Mouse (Mus musculus): ENCODE measurements at regions not wholly inside any gene's neighbourhood (a gene's known extent, or its start where the extent isn't known, plus 50 kb on each side); places are given as distances from the start of the nearest gene placed in this dataset.

GRCm38 (mm10) chr3:147041201-147041600 is 189.0 kb downstream of the Ttll7 start:
- DNase-seq: peak; percentile 44

DNA sequence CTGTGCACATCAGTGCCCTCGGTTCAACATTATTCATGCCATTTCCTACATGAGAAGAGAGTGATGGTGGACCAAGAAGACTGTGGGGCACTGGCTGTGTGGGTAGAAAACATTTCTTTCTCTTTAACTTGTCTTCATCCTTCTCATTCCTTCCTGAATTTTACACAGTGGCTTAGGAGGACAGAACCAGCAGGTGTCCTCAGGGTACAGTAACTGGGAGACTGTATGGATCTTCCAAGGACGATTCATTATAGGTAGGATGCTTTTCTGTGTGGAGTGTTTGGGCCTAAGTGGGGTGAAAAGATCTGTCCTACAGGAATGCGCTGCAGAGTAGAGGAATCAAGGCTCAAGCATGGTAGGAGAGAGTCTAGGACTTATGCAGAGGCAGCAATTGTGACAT is 190.7 kb downstream of the Ttll7 start:
- DNase-seq: no peak

GRCm38 (mm10) chr3:147046634-147047033 is 194.5 kb downstream of the Ttll7 start:
- DNase-seq: peak; percentile 91

DNA sequence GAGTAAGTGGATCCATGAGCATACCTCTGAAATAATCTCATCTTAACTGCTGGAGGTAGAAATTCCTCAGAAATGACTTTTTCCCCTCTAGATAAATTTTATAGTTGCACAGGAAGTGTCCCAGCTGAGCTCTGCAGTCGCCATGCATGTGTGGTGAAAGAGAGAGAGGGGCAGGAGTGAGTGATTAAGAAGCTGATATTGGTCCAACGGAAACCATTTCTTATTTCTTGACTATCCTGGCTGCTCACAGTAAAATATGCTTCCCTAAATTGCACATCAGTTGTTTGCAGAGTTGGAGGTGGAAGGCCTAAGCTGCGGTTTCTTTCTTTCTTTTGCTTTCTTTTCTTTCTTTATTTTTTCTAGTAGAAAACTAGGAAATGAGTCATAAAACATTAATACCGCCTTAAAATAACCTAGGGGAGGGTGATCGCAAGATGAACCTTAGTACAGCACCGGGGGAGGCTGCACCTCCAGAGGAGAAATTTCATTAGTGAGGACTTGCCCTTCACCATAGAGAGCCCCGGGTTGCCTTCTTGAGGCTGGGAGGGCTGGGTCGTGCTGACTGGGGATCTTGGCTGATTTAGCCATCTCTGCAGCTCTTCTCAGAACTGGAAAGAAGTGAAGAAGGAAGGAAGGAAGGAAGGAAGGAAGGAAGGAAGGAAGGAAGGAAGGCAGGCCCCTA is 202.1 kb downstream of the Ttll7 start:
- DNase-seq: peak; percentile 33

DNA sequence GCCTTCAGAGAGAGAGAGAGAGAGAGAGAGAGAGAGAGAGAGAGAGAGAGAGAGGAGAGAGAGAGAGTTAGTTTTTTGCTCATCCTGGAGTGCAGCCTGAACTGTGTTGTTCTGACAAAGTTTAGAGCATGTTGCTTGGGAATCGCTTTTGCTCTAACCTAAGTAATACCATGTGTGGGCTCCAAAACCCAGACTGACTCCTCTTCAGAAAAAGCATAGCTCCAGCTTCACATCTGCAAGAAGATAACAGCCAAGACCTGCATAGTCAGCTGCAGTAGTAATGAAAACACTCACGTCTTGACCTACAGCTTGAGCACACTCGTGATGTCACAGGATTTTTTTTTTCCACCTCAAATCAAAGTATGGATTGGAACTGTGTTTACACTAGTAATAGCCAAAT is 205.7 kb downstream of the Ttll7 start:
- no peak for DNase-seq

DNA sequence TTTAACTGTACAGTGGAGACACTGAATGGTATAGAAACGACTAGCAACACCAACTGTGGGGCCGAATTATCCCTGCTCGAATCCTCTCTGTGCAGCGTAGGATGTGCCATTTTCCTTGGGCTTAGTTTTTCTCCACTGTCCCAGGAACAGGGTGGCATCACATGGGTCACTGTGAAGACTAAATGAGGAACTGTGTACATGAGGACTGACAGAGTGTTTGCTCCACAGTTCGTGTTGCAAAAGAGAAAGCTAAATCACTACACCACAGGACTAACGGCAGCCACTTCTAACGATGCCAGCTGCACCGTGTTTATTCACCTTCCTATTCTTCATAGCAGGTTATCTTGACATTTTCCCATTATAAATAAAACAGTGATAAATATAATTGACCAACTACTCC is 208.5 kb downstream of the Ttll7 start:
- DNase-seq: peak; percentile 12

DNA sequence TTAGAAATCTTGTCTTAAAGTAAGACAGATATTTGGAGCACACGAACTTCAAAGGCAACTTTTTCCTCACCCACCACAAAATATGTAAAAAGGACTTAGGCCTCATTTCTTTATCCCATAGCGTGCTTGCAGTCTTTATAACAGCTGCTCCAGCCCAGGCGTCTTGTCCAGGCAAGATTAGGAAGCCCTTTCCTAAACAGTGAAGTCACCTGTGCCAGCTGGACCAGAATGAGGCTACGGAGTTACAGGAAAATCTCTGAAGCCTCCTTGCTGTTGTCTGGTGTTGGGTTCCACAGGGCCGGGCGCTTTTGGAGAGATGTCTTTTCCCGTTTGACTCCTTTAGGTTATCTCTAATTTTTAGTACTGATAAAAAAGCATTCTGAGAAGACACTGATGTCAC is 210.3 kb downstream of the Ttll7 start:
- DNase-seq: peak; percentile 70

- peak; percentile 87 for DNase-seq
Measured at GRCm38 (mm10) chr3:147063578-147064442, 211.6 kb downstream of the Ttll7 start.

GRCm38 (mm10) chr3:147064443-147064868 is 212.3 kb downstream of the Ttll7 start:
- DNase-seq: peak; percentile 58

GRCm38 (mm10) chr3:147070972-147071371 is 218.8 kb downstream of the Ttll7 start:
- DNase-seq: peak; percentile 50

DNA sequence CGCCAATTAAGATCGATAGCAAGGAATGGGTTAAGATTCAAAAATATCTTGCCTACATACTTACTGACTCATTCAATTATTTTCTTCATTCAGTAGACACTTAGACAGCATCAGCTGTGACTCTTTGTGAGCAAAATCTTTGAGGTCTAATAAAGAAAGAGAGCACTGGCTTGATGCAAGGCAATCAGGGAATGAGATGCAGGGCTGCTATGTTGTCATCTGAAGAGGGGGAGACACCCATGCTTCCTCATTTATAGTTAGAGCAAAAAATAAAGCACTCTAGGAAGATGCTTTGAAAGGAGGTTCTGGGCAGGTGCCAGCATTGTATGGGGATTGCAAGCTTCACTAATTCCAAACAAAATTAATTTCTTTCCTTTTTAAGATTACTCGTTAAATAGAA is 228.0 kb downstream of the Ttll7 start:
- no peak for DNase-seq

DNA sequence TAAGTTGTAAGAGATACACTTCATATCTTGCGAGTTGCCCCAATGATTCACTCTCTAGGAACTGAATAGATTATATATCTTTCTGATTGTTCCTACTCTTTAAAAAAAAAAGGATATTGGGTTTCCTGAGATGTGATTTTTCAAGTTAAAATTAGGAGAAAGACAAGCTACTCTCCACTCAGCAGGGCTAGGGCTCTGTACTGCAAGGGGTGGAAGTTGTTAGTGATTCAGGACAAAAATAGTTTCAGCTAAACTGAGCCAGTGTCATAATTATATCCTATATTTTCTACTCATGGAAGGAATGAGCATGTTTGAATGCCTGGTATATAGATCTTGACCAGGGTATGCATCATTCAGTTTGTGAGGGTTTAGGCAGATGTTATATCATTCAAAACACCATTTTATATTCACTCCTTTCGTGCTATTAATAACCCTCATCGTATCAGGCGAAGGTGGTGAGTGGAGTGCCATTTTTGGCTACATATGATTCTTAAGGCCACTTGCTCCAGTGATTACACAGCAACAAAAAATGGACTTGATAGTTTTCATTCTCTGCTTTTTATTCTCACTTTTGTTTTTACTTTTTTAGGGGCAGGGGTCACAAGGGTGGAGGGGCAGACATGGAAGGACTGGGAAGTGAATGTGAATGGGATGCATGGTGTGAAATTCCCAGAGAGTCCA is 228.7 kb downstream of the Ttll7 start:
- peak; percentile 70 for DNase-seq

DNA sequence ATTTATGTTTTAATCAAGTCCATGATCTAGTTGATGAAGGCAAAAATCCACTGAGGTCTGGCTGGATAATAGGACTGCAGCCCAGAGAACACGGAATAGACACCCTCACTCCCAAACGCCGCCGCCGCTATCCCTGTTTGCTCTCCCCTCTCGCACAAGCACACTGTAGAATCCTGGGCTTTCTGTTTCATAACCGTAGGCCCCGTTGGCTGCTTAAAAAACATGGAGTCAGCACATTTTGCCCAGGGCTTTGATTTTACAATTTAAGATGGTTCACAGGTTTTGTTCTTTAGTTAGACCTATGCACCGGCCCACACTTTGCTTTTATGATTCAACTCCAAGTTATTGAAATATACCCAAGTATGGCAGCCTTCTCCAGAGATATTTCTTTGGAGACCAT is 229.6 kb downstream of the Ttll7 start:
- DNase-seq: peak; percentile 56

GRCm38 (mm10) chr3:147082255-147082943 is 230.2 kb downstream of the Ttll7 start:
- peak; percentile 75 for DNase-seq

DNA sequence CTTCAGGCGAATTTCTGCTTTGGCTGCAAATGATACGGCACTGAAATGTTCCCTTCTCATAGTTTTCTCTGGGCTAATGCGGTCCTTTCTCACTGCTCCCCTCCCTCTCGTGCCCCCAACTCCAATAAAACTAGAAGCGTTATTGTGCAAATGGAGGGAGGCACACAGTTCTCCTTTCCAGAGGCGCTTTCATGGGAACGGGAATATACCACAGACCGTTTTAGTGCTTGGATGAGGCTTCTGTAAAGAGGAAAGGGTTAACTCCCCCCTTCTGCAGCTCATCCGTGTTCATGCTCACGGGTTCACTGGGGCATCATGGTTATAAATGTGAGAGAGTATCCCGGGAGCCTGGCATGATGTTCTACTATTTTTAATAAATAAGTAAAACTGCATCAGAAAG is 231.2 kb downstream of the Ttll7 start:
- DNase-seq: peak; percentile 24

DNA sequence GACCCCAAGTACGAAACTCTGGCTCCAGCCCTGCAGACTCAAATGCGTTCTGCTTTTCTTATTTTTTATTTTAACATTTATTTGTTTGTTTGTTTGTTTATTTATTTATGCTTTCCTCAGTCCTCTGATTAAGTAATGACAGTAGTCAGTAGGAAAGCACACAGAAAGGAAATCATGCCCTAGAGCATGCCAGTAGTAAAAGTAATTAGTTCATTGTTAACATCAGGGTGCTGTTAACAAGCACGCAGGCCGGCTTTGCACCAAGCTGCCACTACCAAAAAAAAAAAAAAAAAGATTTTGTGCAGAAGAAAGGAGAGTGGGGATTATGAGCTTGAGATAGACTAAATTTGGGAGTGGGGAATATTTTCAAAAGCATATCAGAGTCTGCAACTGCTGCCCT is 231.7 kb downstream of the Ttll7 start:
- peak; percentile 11 for DNase-seq

DNA sequence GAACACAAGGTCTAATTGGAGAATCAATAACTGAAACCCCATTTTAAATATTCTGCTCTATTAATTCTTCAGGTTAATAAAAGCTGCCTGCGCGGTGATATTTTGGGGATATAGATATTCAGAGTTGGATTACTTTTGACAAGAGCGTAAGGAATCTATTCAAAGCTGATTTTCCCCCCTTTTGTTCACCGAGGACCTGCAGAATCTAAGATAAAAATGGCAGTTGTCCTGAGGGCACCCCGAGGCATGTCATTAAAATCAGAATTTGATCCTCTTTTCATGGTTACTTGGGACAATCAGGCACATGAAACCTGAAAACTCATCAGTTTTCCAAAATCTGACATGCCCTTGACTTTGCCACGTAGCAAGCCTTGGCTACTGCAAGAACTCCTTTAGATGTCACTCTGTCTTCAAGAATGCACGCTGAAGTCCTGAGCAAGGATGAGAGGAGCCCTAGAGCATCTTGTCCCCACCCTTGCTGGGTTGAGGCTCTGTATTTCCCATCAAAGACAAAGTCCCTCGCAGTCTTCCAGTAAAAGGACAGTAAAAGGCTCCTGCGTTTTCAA is 232.5 kb downstream of the Ttll7 start:
- DNase-seq: peak; percentile 14

- peak; percentile 79 for DNase-seq
Measured at GRCm38 (mm10) chr3:147088171-147088570, 236.0 kb downstream of the Ttll7 start.

GRCm38 (mm10) chr3:147089716-147090115 is 237.5 kb downstream of the Ttll7 start:
- peak; percentile 64 for DNase-seq

DNA sequence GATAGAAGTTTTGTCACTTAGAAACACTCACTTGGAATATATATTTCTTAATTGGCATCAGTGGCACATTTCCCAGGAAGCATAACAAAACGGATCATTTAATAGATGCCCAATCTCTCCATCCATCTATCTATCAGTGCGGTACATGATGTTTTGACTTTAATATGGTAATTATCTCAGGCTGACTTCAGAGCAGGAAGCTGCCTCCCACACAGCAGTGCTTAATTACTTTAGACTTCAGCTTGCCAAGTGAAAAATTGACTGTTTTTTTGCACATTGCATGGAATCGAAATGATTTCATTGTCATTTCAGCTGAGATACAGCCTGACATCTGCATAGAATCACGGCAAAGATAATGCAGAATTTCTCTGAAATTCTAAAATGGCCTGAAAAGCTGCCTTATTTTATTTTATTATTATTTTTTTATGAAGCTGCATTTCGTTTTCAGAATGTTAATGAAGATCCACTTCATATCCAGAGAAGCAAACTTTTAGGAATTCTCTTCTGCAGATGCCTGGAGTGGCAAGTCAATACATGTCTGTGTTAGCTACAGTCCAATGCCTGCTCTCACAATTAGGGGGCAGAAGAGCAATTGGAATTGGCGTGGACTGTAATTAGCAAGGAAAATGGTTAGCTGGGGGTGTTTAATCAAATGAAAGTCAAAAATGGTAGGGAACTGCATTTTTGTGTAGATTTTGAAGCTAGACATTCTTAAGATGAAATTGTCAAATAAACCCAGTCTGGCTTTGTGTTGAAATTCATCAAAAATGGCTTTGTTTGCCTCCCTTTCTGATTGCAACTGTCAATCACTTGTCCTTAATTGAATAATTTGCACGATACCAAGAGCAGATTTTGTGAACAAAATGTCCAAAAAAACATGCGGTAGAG is 240.3 kb downstream of the Ttll7 start:
- DNase-seq: peak; percentile 4

DNA sequence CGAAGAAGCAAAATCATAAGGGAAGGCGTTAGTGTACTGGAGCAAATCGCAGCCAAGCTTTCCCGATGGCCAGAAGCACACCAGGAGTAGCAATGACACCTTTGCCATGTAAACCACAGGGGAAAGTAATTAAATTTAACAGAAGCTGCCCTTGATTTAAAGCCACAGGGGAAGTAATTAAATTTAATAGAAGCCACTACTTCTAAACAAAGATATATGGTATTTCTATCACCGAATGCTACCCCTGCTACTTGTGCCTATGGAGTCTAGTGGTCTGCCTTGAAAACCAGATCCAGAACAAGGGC is 240.9 kb downstream of the Ttll7 start:
- DNase-seq: peak; percentile 51

- DNase-seq: peak; percentile 59
Measured at GRCm38 (mm10) chr3:147096179-147096578, 244.0 kb downstream of the Ttll7 start.
